Mouse (Mus musculus) neural tube, embryonic 11.5 days (tissue): Measurements from ENCODE around the gene Irs4. TPM values are rescaled to one million over a fixed set of nuclear protein-coding genes. Genes with fewer than 3 reads are reported as not detected.
A peak's percentile ranks its signal among the peaks of the same experiment; 100 is the strongest.

Experiments
- ATAC-seq: fragments of 200-750 bp; cut with Nextera tagmentation; 2 replicates; pipeline ENCODE4 v1.8.0; 2017; ENCODE audit warnings: moderate number of reproducible peaks, mild to moderate bottlenecking, moderate TSS enrichment, moderate library complexity; ENCODE audit not compliant: insufficient read depth, low FRiP score, low TSS enrichment
- DNase-seq: peaks from one replicate; pipeline ENCODE4 v3.0.0-alpha.2; 2015; ENCODE audit warnings: low spot score
- H3K27ac ChIP-seq: fragments of 300-500 bp; sonication (generic); 2 replicates; pipeline ENCODE4 v1.5.1; 2014; ENCODE audit warnings: low read depth, mild to moderate bottlenecking, low read length
- H3K27me3 ChIP-seq: fragments of 300-500 bp; sonication (generic); 2 replicates; pipeline ENCODE4 v1.6.1; 2014; ENCODE audit warnings: mild to moderate bottlenecking, low read length, mixed read lengths; ENCODE audit not compliant: control insufficient read depth, insufficient read depth
- H3K36me3 ChIP-seq: fragments of 300-500 bp; sonication (generic); 2 replicates; pipeline ENCODE4 v1.6.1; 2014; ENCODE audit warnings: mild to moderate bottlenecking, low read length, moderate library complexity, mixed read lengths; ENCODE audit not compliant: control insufficient read depth, insufficient read depth
- H3K4me1 ChIP-seq: fragments of 300-500 bp; sonication (generic); 2 replicates; pipeline ENCODE4 v1.6.1; 2014; ENCODE audit warnings: low read length, mixed read lengths; ENCODE audit not compliant: control insufficient read depth, insufficient read depth
- H3K4me2 ChIP-seq: fragments of 300-500 bp; sonication (generic); 2 replicates; pipeline ENCODE4 v1.6.1; 2014; ENCODE audit warnings: low read depth, mild to moderate bottlenecking, moderate library complexity
- H3K4me3 ChIP-seq: fragments of 300-500 bp; sonication (generic); 2 replicates; pipeline ENCODE4 v1.5.1; 2014; ENCODE audit warnings: low read depth, low read length
- H3K9ac ChIP-seq: fragments of 300-500 bp; sonication (generic); 2 replicates; pipeline ENCODE4 v1.6.1; 2014; ENCODE audit warnings: mild to moderate bottlenecking, low read length
- H3K9me3 ChIP-seq: fragments of 300-500 bp; sonication (generic); 2 replicates; pipeline ENCODE4 v1.6.1; 2016; ENCODE audit warnings: low read length; ENCODE audit not compliant: control insufficient read depth
- WGBS: fragments of 180-500 bp; shearing (Covaris S2); extraction: QIAGEN DNeasy Blood & Tissue Kit; methylation state at CpG from one replicate; pipeline ENCODE4 v1.1.7; 2014; 5-methylcytosine and 5-hydroxymethylcytosine counted together
- polyA plus RNA-seq: library from polyadenylated mRNA; unstranded; fragments of >200 nt; fragmentation: Nextera tagmentation; extraction: Ambion mirVana; gene quantifications from 2 replicates; pipeline ENCODE4 v1.2.1, GENCODE M21; 2014

Irs4 gene
- polyA plus RNA-seq: 0.32 and 0.53 TPM in 2 replicates

GRCm38 (mm10) chrX:141724937-141725918 is at the start of gene Irs4:
TSS of gene Irs4 (minus strand) at chrX:141725263.
- Histone ChIP-seq H3K9me3 (no peaks in the 10 kb centered on the region), H3K4me1 (no peaks in the 10 kb centered on the region), H3K27ac (no peak within 1 kb of the TSS), H3K9ac (no peak within 1 kb of the TSS), H3K36me3 (no peaks in the 10 kb centered on the region), H3K27me3 (peaks cover 52% of the 10 kb centered on the region), H3K4me3 (peak within 1 kb of the TSS; percentile 37), H3K4me2 (peak within 1 kb of the TSS; percentile 41)
- WGBS: 19% methylated on average over 43 of the region's 51 CpGs
- peak; percentile 82 for ATAC-seq
- DNase-seq: peak; percentile 62

- Histone ChIP-seq H3K4me3 (no peak overlapping the region), H3K9ac (no peak overlapping the region), H3K4me2 (no peak overlapping the region), H3K9me3 (no peaks in the 10 kb centered on the region), H3K27me3 (no peaks in the 10 kb centered on the region), H3K36me3 (no peaks in the 10 kb centered on the region), H3K27ac (no peak overlapping the region), H3K4me1 (no peaks in the 10 kb centered on the region)
- DNase-seq (no peak), ATAC-seq (no peak)
- 77% methylated on average over 2 of the region's 2 CpGs for WGBS
These were observed 25.3 kb upstream of the Irs4 start for GRCm38 (mm10) chrX:141750360-141750759.

DNA sequence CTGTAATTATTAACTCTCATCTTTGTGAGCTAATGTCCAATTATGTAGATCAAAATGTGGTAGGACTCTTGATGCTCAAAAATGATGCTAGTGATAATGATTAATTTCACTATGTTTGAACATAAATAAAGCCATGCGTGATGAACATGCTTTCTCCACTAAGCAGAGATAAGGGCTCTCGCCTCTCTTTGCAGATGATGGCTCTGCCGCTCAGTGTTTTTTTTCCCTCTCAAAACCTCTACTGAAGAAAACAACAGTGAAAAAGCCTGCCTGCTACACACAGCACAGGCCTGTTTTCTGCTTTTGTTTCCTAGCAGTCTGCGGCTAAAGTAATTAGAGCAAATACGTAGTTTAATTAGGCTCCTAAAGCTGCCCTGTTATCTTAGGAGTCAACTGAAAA is 4.5 kb upstream of the Irs4 start:
- no peak for ATAC-seq
- Histone ChIP-seq H3K4me2 (no peak overlapping the region), H3K27me3 (peaks cover 12% of the 10 kb centered on the region; the same call in 1 of the 2 replicates)

DNA sequence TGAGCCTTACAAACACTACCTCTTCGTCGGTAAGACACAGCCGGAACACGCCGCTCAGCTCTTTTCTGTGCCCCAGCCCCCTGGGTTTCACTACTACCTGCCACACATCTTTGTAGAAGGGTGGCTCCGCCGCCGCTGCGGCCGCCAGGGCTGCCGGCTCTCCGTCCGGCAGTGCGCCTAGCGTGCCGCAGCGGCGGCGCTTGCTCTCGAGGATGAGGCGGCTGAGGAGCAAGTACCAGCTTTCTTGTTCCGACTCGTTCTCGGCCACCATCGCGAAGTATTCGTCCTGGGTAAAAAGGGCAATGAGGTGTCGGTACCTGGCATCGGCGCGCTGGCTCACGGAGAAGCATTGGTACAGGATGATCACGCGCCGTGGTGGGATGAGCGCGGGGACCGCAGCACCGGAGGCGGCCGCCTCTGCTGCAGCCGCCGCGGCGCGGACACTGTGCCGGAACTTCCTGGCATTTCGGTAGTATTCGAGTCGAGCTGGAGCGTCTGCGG is 622 bp downstream of the Irs4 start:
- Histone ChIP-seq H3K4me3 (peak overlapping the region; percentile 37), H3K27me3 (peaks cover 57% of the 10 kb centered on the region), H3K36me3 (no peaks in the 10 kb centered on the region), H3K4me2 (peak overlapping the region; percentile 41), H3K4me1 (no peaks in the 10 kb centered on the region), H3K9ac (no peak overlapping the region), H3K9me3 (no peaks in the 10 kb centered on the region), H3K27ac (no peak overlapping the region)
- WGBS: 14% methylated on average over 41 of the region's 52 CpGs
- ATAC-seq (peak; percentile 25; the same call in 1 of the 2 replicates), DNase-seq (peak; percentile 25)

More for the DNA sequence above, 4.5 kb upstream of the Irs4 start:
- Histone ChIP-seq H3K27ac (no peak overlapping the region), H3K4me3 (no peak overlapping the region), H3K9ac (no peak overlapping the region), H3K36me3 (no peaks in the 10 kb centered on the region), H3K9me3 (no peaks in the 10 kb centered on the region), H3K4me1 (no peaks in the 10 kb centered on the region)
- DNase-seq: no peak
- WGBS: 61% methylated on average over 5 of the region's 5 CpGs

DNA sequence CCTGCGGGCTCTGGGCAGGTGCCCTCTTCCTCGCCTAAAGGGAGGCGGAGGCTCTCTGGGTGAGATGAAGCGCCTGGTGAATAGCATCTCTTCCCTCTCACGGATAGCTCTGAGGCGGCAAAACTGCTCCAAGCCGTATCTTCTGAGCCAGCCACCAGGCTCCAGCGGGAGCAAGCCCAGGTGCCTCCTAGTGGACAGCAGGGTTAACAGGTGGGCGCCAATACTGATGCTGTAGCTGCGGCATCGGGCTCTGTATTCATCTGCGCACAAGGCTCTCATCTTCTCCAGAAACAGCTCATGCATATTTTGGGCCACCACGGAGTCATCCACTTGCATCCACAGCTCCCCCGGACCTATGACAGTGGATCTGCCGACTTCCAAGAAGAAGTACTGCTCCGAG is 1.1 kb downstream of the Irs4 start:
- peak overlapping the region; percentile 41 for H3K4me2 ChIP-seq
- H3K4me3 ChIP-seq: peak overlapping the region; percentile 37
- H3K9me3 ChIP-seq: no peaks in the 10 kb centered on the region
- peak; percentile 44 for DNase-seq
- H3K36me3 ChIP-seq: no peaks in the 10 kb centered on the region
- no peak overlapping the region for H3K9ac ChIP-seq
- 16% methylated on average over 16 of the region's 16 CpGs for WGBS
- peaks cover 57% of the 10 kb centered on the region for H3K27me3 ChIP-seq
- ATAC-seq: no peak
- H3K27ac ChIP-seq: no peak overlapping the region
- no peaks in the 10 kb centered on the region for H3K4me1 ChIP-seq

DNA sequence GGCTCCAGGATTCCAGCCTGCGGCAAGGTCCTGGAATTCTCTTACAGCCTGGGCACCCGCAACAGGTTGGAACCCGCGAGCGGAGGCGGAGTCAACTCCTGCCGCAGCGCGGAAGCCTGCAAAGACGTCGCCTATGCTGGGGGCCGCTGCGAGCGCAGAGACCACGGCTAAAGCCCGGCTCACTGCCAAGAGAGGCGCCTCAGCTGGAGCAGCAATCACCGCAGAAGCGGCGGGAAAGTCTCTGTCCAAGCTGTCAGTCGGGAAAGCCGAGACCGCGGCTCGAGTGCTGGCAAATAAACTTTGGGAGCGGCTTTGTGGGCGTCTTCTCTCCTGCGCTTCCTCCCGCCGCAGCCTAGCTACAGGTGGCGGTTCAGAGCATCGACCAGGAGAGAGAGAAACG is 3.3 kb downstream of the Irs4 start:
- Histone ChIP-seq H3K4me2 (peak overlapping the region; percentile 47), H3K36me3 (no peaks in the 10 kb centered on the region), H3K4me3 (peak overlapping the region; percentile 24), H3K27me3 (peaks cover 54% of the 10 kb centered on the region), H3K4me1 (no peaks in the 10 kb centered on the region), H3K9me3 (no peaks in the 10 kb centered on the region), H3K27ac (no peak overlapping the region), H3K9ac (no peak overlapping the region)
- WGBS: 12% methylated on average over 33 of the region's 33 CpGs
- peak; percentile 39 for DNase-seq
- no peak for ATAC-seq

Other genes with a start within 250 kb of the Irs4 start
- gene Col4a5, start 249.9 kb downstream of the Irs4 start, polyA plus RNA-seq: 11.9 and 14.0 TPM in 2 replicates
- gene Gm15294, start 150.0 kb upstream of the Irs4 start, polyA plus RNA-seq: not detected in 2 replicates